Mouse (Mus musculus) neural tube, embryonic 14.5 days (tissue): Measurements from ENCODE around the gene Wnk2. TPM values are rescaled to one million over a fixed set of nuclear protein-coding genes. Genes with fewer than 3 reads are reported as not detected.

Source experiments
- ATAC-seq: fragments of 200-750 bp; cut with Nextera tagmentation; 2 replicates; pipeline ENCODE4 v1.8.0; 2017; ENCODE audit warnings: low read depth, mild to moderate bottlenecking, moderate TSS enrichment, moderate library complexity
- H3K27ac ChIP-seq: fragments of 300-500 bp; sonication (generic); 2 replicates; pipeline ENCODE4 v1.5.1; 2014; ENCODE audit warnings: low read depth, mild to moderate bottlenecking, control low read depth, low read length, moderate library complexity, mixed read lengths
- H3K27me3 ChIP-seq: fragments of 300-500 bp; sonication (generic); 2 replicates; pipeline ENCODE4 v1.6.1; 2014; ENCODE audit warnings: low read length; ENCODE audit not compliant: control insufficient read depth, insufficient read depth
- H3K36me3 ChIP-seq: fragments of 300-500 bp; sonication (generic); 2 replicates; pipeline ENCODE4 v1.6.1; 2014; ENCODE audit warnings: low read length, mixed read lengths; ENCODE audit not compliant: control insufficient read depth, insufficient read depth
- H3K4me1 ChIP-seq: fragments of 300-500 bp; sonication (generic); 2 replicates; pipeline ENCODE4 v1.6.1; 2014; ENCODE audit warnings: low read length; ENCODE audit not compliant: control insufficient read depth, insufficient read depth
- H3K4me2 ChIP-seq: fragments of 300-500 bp; sonication (generic); 2 replicates; pipeline ENCODE4 v1.6.1; 2014; ENCODE audit warnings: mild to moderate bottlenecking, low read depth, low read length, control low read depth
- H3K4me3 ChIP-seq: fragments of 300-500 bp; sonication (generic); 2 replicates; pipeline ENCODE4 v1.5.1; 2014; ENCODE audit warnings: low read depth, low read length, control low read depth, mixed read lengths
- H3K9ac ChIP-seq: fragments of 300-500 bp; sonication (generic); replicated peaks from 2 replicates; pipeline ENCODE4 v1.6.1; 2014; ENCODE audit warnings: low read depth, mild to moderate bottlenecking, control low read depth, low read length, mixed read lengths
- H3K9me3 ChIP-seq: fragments of 300-500 bp; sonication (generic); 2 replicates; pipeline ENCODE4 v1.6.1; 2016; ENCODE audit warnings: low read length; ENCODE audit not compliant: control insufficient read depth
- WGBS: fragments of 180-500 bp; shearing (Covaris S2); extraction: QIAGEN DNeasy Blood & Tissue Kit; methylation state at CpG from one replicate; pipeline ENCODE4 v1.1.7; 2014; 5-methylcytosine and 5-hydroxymethylcytosine counted together
- polyA plus RNA-seq: library from polyadenylated mRNA; unstranded; fragments of >200 nt; fragmentation: Nextera tagmentation; extraction: Ambion mirVana; gene quantifications from 2 replicates; pipeline ENCODE4 v1.2.1, GENCODE M21; 2014

Wnk2 gene
- polyA plus RNA-seq, 1 experiment from 2014 or later = 33.1 TPM

DNA sequence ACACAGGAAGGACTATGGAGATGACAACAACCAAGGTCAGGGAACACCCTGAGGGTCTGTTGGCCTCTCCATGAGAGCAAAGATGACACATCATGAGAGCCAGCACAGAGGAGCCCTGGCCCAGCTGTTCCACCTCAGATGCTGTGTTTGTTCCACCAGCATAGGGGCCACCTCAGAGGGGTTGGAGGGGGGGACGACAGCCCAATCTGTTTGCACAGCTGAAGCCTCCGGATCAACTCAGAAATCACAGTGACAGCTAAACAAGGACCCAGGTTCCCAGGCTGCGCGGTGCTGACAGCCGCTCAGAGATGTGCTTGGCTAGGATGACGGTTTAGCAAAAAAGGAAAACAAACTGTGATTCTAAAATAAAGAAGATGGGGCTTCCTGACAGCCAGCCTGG lies 53.1 kb downstream of the Wnk2 start:
- Histone ChIP-seq H3K4me1 (no peaks in the 10 kb centered on the region), H3K27ac (no peak overlapping the region), H3K36me3 (peaks cover 24% of the 10 kb centered on the region; the same call in 1 of the 2 replicates), H3K27me3 (no peaks in the 10 kb centered on the region), H3K4me3 (no peak overlapping the region), H3K9ac (no peak overlapping the region), H3K9me3 (no peaks in the 10 kb centered on the region), H3K4me2 (no peak overlapping the region)
- no peak for ATAC-seq
- WGBS = 86% methylated on average over 6 of the region's 6 CpGs

DNA sequence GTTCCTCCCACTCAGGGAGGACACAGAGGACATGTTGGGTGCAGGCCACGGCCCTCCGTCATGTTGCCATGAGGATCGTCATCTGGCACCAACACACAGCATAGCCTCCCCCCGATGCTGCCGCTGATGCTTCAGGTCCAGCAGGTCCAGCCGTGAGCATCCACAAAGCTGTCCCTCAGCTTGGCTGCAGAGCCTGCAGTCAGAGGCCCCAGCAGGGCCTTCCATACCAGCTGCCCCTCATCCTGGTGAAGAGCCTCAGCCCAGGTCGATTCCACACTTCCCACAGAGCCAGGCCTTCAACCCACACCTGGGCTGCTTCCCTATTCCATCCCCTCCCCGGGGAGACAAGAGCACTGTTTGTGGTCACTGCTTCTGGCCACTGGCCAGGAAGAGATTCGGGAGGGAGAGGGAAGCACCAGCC lies 54.3 kb downstream of the Wnk2 start:
- Histone ChIP-seq H3K27me3 (no peaks in the 10 kb centered on the region), H3K9ac (no peak overlapping the region), H3K4me3 (no peak overlapping the region), H3K4me2 (no peak overlapping the region), H3K9me3 (no peaks in the 10 kb centered on the region), H3K4me1 (no peaks in the 10 kb centered on the region), H3K27ac (no peak overlapping the region; the same call in 1 of the 2 replicates), H3K36me3 (peaks cover 24% of the 10 kb centered on the region; the same call in 1 of the 2 replicates)
- 81% methylated on average over 9 of the region's 9 CpGs for WGBS
- no peak for ATAC-seq

- no peak overlapping the region for H3K27ac ChIP-seq
- no peak overlapping the region for H3K4me2 ChIP-seq
- no peaks in the 10 kb centered on the region for H3K9me3 ChIP-seq
- no peaks in the 10 kb centered on the region for H3K27me3 ChIP-seq
- H3K4me1 ChIP-seq = no peaks in the 10 kb centered on the region
- peaks cover 24% of the 10 kb centered on the region; the same call in 1 of the 2 replicates for H3K36me3 ChIP-seq
- H3K9ac ChIP-seq = no peak overlapping the region
- WGBS = 88% methylated on average over 9 of the region's 9 CpGs
- no peak overlapping the region for H3K4me3 ChIP-seq
- no peak for ATAC-seq
Observed at GRCm38 (mm10) chr13:49092596-49092995, 55.2 kb downstream of the Wnk2 start.

GRCm38 (mm10) chr13:49090176-49090575 lies 57.6 kb downstream of the Wnk2 start:
- ATAC-seq = no peak
- no peak overlapping the region for H3K4me3 ChIP-seq
- H3K27ac ChIP-seq = no peak overlapping the region
- no peaks in the 10 kb centered on the region for H3K4me1 ChIP-seq
- H3K9ac ChIP-seq = no peak overlapping the region
- no peaks in the 10 kb centered on the region for H3K9me3 ChIP-seq
- H3K36me3 ChIP-seq = peaks cover 24% of the 10 kb centered on the region; the same call in 1 of the 2 replicates
- WGBS = 100% methylated on average over 1 of the region's 1 CpGs
- no peak overlapping the region for H3K4me2 ChIP-seq
- no peaks in the 10 kb centered on the region for H3K27me3 ChIP-seq

DNA sequence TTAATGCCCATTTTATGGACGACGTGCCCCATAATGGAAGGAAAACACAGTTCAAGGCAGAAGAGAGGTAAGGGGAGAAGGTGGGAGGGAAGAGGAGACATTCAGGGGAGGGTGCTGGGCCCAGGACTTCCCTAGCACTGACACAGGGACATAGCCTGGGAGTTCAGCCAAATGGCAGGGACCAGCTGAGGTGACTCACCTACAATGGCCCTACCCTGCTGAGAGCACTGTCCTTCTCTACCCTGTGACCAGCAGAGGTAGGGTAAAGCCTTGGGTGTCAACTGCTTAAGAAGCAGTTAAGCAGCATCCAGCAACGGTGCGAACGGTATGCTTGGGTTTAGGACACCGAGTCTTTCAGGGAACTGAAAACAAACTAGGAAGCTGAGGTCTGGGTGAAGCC lies 58.9 kb downstream of the Wnk2 start:
- Histone ChIP-seq H3K4me3 (no peak overlapping the region), H3K36me3 (peaks cover 37% of the 10 kb centered on the region), H3K4me2 (no peak overlapping the region), H3K9ac (no peak overlapping the region), H3K4me1 (no peaks in the 10 kb centered on the region), H3K9me3 (no peaks in the 10 kb centered on the region), H3K27ac (no peak overlapping the region), H3K27me3 (no peaks in the 10 kb centered on the region)
- WGBS = 96% methylated on average over 6 of the region's 6 CpGs
- no peak for ATAC-seq

GRCm38 (mm10) chr13:49087420-49087819 lies 60.4 kb downstream of the Wnk2 start:
- no peaks in the 10 kb centered on the region for H3K27me3 ChIP-seq
- H3K36me3 ChIP-seq = peaks cover 46% of the 10 kb centered on the region
- no peak overlapping the region for H3K27ac ChIP-seq
- no peak overlapping the region for H3K4me3 ChIP-seq
- H3K9me3 ChIP-seq = no peaks in the 10 kb centered on the region
- no peaks in the 10 kb centered on the region for H3K4me1 ChIP-seq
- no peak overlapping the region for H3K9ac ChIP-seq
- WGBS = 82% methylated on average over 7 of the region's 7 CpGs
- no peak for ATAC-seq
- no peak overlapping the region for H3K4me2 ChIP-seq

- no peak for ATAC-seq
- 88% methylated on average over 4 of the region's 4 CpGs for WGBS
Observed at GRCm38 (mm10) chr13:49086431-49086830, 61.4 kb downstream of the Wnk2 start.

GRCm38 (mm10) chr13:49085211-49085610 lies 62.6 kb downstream of the Wnk2 start:
- Histone ChIP-seq H3K36me3 (peaks cover 40% of the 10 kb centered on the region), H3K4me2 (no peak overlapping the region), H3K4me1 (no peaks in the 10 kb centered on the region), H3K4me3 (no peak overlapping the region), H3K9ac (no peak overlapping the region), H3K9me3 (no peaks in the 10 kb centered on the region), H3K27ac (no peak overlapping the region), H3K27me3 (no peaks in the 10 kb centered on the region)
- 93% methylated on average over 9 of the region's 9 CpGs for WGBS
- ATAC-seq = no peak

More at GRCm38 (mm10) chr13:49086431-49086830, 61.4 kb downstream of the Wnk2 start:
- H3K4me3 ChIP-seq = no peak overlapping the region
- H3K27me3 ChIP-seq = no peaks in the 10 kb centered on the region
- peaks cover 42% of the 10 kb centered on the region for H3K36me3 ChIP-seq
- H3K27ac ChIP-seq = no peak overlapping the region
- no peak overlapping the region for H3K9ac ChIP-seq
- H3K4me2 ChIP-seq = no peak overlapping the region
- H3K4me1 ChIP-seq = no peaks in the 10 kb centered on the region
- H3K9me3 ChIP-seq = no peaks in the 10 kb centered on the region

DNA sequence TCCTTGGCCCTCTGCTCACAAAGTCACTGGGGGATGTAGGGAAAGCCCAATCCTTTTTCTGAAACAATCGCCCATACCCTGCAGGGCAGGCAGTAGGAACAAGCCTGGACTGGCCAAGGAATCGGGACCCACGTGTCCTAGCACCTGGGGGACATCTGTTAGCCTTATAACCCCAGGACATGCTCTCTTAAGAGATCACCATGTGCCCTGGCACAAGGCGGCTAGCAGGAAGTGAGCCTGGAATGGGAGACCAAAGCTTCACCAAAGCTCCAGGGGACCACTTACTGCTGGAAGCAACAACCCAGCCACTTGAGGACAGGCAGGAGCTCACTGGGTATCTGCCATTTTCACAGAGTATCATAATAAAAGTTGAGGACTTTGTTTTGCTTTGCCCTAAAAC lies 63.0 kb downstream of the Wnk2 start:
- Histone ChIP-seq H3K36me3 (peaks cover 37% of the 10 kb centered on the region), H3K9ac (no peak overlapping the region), H3K4me3 (no peak overlapping the region), H3K27me3 (no peaks in the 10 kb centered on the region), H3K27ac (no peak overlapping the region), H3K9me3 (no peaks in the 10 kb centered on the region), H3K4me2 (no peak overlapping the region), H3K4me1 (no peaks in the 10 kb centered on the region)
- ATAC-seq = no peak
- WGBS = 82% methylated on average over 4 of the region's 4 CpGs
